Mouse (Mus musculus) frontal cortex, postnatal 36 days (tissue): ENCODE measurements around the gene Cfap54.

Experiments
- DNase-seq, 2 experiments: peaks; one replicate each; pipeline ENCODE4 v3.0.0; 2022; ENCODE audit warnings: low spot score in 2 of 2

The Cfap54 gene

GRCm38 (mm10) chr10:92782691-92783090 lies 298.7 kb downstream of the Cfap54 start:
- no peak for DNase-seq

GRCm38 (mm10) chr10:92754359-92754758 lies 327.1 kb downstream of the Cfap54 start:
- DNase-seq, result no peak

- DNase-seq, result no peak
These were observed 351.1 kb downstream of the Cfap54 start for GRCm38 (mm10) chr10:92730339-92730738.

- DNase-seq, result no peak
These were observed 352.7 kb downstream of the Cfap54 start for GRCm38 (mm10) chr10:92728723-92729122.
